Mouse (Mus musculus): Measurements from ENCODE around the gene Gsn.

Gsn gene

DNA sequence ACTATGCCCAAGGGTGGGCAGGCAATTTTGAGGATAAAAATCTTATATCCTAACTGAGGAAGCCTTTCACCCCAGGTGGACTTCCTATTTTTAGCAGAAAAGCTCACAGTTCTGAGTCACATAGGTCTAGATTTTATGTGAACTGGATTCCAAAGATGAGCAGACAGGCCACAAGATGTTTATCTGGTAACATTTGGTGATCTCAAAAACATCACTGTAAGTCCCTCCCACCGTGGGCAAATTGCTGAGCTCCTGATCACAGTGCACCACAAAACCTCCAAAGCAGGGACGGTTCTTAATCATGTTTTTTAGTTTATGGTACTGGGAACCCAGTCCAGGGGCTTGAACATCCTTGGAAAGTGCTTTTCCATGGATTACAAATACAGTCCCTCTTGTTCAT lies 72.9 kb downstream of the Gsn start:
- no peak for DNase-seq

DNA sequence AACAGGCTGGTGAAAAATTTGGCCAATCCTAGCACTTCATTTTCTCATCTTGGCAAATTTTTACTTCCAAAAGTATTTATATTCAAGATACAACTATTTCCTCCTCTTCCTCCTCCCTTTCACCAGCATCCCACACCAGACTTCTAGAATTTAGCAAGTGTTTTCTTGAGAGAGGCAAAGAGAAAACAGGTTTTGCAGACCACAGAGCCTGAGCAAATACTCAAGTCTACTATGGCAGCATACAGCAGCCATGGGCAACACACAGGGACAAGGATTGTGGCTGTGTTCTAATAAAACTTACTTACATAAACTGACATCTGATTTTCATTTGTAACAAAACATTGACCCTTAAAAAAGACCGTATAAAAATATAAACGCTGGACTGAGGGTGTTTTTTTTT lies 75.0 kb downstream of the Gsn start:
- DNase-seq, result no peak

DNA sequence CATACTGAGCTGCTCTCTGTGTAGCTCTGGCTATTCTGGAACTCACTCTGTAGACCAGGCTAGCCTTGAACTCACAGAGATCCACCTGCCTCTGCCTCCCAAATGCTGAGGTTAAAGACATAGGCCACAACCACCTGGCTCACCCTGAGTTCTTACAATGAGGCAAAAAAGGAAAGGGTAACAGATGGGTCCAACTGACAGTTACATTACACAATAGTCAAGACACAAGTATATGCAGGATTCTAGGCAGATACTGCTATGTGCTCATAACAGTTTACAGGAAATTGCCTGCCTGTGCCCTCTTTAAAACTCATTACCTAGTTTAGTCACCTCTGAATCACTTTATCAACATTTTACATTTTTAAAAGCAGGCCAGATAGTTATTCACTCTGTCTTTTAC lies 77.5 kb downstream of the Gsn start:
- no peak for DNase-seq

DNA sequence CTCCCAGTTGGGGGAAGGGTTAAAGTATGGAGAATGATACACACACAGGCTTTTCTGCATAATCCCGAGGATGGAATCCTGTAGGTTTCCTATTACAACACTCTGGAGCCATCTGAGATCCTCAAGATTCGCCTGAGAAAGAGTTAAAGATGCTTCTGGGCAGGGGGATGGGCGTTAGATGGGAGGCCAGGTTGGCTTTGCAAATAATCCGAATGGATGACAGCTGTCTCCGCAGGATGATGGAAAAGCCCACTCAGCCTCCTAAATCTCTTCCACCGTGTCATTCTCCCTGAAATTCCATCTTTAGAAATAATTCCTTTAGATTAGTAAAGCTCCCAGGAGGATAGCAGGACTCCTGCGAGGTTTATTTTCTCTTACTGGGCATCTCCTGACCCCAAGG lies 79.4 kb downstream of the Gsn start:
- DNase-seq, result no peak

DNA sequence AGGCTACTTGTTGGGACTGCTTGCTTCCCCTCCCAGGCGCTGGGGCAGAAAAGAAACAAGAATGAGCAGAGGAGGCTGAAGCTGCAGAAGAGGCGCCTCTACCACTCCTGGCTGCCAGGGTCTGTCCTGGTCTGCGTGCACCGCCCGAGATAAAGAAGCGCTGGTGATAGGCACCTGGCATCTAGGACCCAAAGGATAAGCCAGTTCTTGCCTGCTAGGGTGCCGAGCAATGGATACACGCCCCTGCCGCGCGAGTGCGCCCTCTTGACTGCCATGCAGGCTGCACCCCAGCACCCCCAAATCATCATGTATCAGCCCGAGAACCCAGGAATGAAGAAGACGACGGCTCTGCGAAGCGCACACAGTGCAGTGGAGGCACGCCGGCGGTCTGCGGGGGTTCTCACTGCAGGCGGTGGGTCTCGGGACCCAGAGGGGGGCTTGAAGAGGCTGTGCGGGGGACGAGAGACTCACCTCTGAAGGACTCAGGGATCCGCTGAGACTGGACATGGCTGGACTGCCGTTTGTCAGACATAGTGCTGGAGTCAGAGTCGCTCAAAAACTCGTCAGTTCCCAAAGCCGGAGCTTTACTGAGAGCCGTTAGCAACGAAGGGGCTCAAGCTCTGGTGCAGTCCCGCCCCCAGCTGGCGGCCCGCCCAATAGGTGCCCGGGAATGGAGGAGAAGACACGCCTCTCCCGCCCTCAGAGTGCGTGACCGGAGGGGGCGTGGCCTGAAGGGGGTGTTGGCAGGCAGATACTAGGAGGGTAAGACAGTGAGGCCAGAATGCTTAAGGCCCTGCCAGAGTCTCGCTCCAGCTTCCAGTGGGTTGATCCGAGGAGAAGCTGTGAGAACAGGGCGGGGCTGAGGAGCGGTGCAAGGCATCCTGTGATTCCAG lies 80.5 kb downstream of the Gsn start, which contains the start of gene Stom:
TSS of gene Stom (minus strand) at position 589 of the 893 bp plus-strand sequence.
- peak; percentile 99 to 100 for DNase-seq

DNA sequence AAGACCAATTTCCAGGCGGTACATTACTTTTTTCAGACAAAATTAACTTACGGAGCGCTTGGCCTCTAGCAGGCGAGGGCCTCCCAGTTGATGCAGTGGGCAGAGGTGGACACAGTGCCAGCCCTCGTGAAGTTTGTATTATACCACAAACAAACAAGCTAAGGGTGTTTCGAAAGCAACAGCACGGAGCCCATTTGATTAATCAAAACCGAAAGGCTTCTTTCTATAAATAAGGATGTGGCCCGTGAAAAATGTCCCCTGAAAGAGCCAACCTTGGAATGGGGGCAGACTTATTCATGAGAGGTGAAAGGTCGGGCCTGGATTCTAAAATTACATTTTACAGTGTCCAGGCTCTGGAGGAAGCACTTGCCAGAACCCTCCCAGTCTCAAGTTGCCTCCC lies 81.2 kb downstream of the Gsn start:
- no peak for DNase-seq

DNA sequence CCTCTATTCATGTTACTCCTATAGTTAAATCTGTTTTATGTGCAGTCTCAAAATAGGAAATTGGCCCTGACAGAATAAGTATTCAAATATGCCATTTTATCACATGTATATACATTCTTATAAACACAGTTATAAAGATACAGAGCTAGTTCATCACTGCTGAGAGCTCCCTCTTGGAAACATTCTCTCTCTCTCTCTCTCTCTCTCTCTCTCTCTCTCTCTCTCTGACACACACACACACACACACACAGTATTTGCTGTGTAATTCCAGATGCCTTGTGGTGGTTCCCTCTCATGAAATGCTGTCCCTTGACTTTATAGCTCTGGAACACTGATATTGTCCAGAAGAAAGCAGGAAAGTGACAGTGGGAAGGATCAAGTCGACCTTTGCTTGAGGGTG lies 81.9 kb downstream of the Gsn start:
- DNase-seq, result no peak

DNA sequence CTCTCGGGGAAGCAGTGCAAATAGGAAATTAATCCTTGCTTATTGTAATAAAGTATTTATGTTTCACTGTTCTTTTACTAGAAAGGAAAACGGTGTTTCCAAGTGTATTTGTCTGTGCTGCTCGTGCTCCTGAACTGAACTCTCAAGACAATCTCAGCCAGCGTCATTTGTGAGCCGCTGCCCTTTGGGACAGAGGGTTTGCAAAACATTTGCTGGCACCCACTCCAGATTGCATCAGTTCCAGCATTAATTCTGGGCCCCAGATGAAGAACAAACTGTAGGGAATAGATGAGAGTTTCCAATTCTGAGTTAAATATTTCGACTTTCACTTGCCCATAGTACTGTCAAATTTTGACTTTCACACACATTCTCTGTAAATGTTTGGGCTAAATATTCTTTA lies 82.5 kb downstream of the Gsn start:
- no peak for DNase-seq

DNA sequence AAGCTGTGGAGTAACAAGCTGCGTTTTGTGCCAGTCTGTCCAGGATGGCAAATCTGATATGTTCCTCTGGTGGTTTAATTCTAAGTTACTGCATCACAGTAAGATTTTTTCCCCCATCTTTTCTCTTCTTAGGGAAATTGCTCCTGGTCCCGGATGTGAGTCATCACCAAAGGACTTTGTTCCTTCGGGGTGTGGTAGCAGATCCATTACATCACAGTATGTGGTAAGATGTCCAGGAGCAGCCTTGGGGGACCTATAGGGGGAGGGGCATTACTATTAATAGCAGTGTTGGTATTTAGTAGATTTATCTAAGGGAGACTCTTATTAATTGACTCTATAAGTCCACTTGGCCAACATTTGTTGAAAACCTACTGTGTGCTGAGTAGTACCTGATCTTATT lies 86.4 kb downstream of the Gsn start:
- no peak for DNase-seq

DNA sequence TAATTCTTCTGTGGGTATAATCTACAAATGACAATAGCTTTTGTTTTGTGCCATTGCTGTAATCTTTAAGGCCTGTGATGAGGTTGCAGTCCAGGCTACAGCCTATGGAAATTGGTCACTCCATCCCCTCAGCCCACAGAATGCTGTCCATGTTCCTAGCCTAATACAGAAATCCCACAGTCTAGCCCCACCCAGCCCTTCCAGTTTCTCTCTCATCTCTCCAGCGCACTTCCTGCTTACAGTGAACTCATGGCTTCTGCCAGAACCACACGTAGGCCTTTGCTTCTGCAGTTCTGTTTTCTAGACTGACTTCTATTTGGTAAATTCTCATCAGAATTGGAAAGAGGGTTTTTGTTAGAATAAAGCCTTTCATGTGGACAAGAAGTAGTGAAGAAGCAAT lies 89.8 kb downstream of the Gsn start:
- no peak for DNase-seq

DNA sequence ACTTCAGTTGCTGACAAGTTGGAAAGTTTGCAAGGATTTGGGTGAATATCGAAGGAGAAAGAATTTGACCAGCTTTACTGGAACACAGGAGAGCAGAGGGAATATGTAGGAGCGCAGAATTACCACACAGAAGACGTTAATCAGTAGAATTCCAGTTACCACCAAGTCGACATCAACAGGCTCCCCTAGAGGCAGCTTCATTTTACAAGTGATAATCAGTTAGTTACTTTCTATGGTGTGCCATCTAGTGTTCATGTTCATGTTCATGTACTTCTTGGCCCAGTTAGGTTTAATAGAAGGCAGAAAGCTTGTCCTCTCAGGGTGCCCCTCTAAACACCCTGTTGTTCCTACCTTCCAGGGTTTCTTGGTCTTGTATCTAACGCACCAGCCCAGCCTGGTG lies 93.0 kb downstream of the Gsn start:
- DNase-seq, result no peak

All from cerebellum, postnatal 36 days (tissue).